In the genomic region with DNA sequence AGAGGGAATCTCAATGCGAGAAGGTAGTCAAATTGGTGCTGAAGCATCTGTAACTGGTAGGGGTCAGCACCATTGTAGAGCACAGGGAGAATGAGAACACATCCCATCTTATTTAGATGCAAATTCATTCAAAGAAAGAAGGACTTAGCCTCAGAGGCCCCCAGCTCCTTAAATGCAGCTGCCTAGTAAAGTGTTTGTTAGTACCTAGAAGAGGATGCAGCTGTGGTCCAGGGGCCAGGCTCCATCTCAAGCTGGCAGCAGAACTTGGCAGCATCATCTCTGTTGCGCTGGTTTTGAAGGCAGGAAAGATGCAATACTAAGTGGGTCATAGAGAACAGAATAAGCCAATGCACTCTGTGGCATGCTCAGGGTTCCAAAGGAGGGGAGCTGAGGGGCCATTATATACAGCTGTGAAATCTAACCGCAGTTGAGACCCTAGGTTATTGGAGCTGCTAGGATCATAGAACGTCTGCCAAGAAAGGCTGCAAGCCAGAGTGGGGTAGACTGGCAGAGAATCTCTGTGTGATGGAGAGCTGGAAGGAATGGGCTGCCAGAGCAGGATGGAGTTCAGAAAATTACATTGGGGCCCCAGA, we compare ENCODE assay signal across 20 mouse cellular contexts.
DNase-seq lines count a peak whose midpoint lies in the region; ATAC-seq and TF ChIP-seq lines count a peak whose summit lies in the region.
"Had no signal": no experiment of that assay in that cellular context is flagged by ENCODE, and none has a peak within 500 bp of the region (broad histone marks: within the 10 kb centered on the region; RNA-seq: fewer than 3 reads in every experiment).

No protein-coding gene starts in this region.

- no peaks in the 10 kb centered on the region for H3K36me3 ChIP-seq in midbrain, embryonic 10.5 days
- H3K36me3 ChIP-seq in midbrain, embryonic 16.5 days (ENCODE audit: control insufficient read depth, insufficient read depth, low read length): no peaks in the 10 kb centered on the region
- no peaks in the 10 kb centered on the region for H3K36me3 ChIP-seq in forebrain, embryonic 15.5 days
- H3K36me3 ChIP-seq in intestine, embryonic 15.5 days: no peaks in the 10 kb centered on the region
- H3K36me3 ChIP-seq: neural tube, embryonic 12.5 days; stomach, embryonic 15.5 days had no signal

- no peak for TF ChIP-seq CTCF in cerebellum, adult 2 months (IDR thresholded peaks at IDR 0.05; ENCODE audit: borderline replicate concordance, insufficient read depth, low read depth, low read length)
- no peak for TF ChIP-seq CTCF in layer of hippocampus, adult 2 months (conservative IDR thresholded peaks at IDR 0.05)

- no peak overlapping the region for H3K4me3 ChIP-seq in cerebellum, adult 2 months (replicated peaks; ENCODE audit: insufficient read depth, low read depth, low read length)
- no peak overlapping the region for H3K4me3 ChIP-seq in midbrain, embryonic 10.5 days
- no peak overlapping the region for H3K4me3 ChIP-seq in midbrain, embryonic 16.5 days (ENCODE audit: low read depth, low read length)
- no peak overlapping the region for H3K4me3 ChIP-seq in forebrain, embryonic 15.5 days
- no peak overlapping the region for H3K4me3 ChIP-seq in layer of hippocampus, adult 2 months
- H3K4me3 ChIP-seq in intestine, embryonic 15.5 days (replicated peaks): no peak overlapping the region
- H3K4me3 ChIP-seq: heart, adult 2 months; neural tube, embryonic 12.5 days; stomach, embryonic 15.5 days had no signal

- H3K4me1 ChIP-seq in cerebellum, adult 2 months (ENCODE audit: control insufficient read depth, insufficient read depth, low read length): no peaks in the 10 kb centered on the region
- peaks cover 10% of the 10 kb centered on the region for H3K4me1 ChIP-seq in midbrain, embryonic 10.5 days
- no peaks in the 10 kb centered on the region for H3K4me1 ChIP-seq in midbrain, embryonic 16.5 days (ENCODE audit: control insufficient read depth, insufficient read depth, low read length)
- H3K4me1 ChIP-seq in forebrain, embryonic 15.5 days: peaks cover 6% of the 10 kb centered on the region; the same call in 1 of the 2 replicates
- H3K4me1 ChIP-seq in intestine, embryonic 15.5 days (replicated peaks): no peaks in the 10 kb centered on the region
- H3K4me1 ChIP-seq: neural tube, embryonic 12.5 days; stomach, embryonic 15.5 days had no signal

- no peak overlapping the region for H3K4me2 ChIP-seq in midbrain, embryonic 16.5 days (ENCODE audit: low read length)
- no peak overlapping the region for H3K4me2 ChIP-seq in forebrain, embryonic 15.5 days (replicated peaks)
- H3K4me2 ChIP-seq in intestine, embryonic 15.5 days (replicated peaks): no peak overlapping the region
- H3K4me2 ChIP-seq: neural tube, embryonic 12.5 days; stomach, embryonic 15.5 days had no signal

- ATAC-seq in cerebellum, adult (ENCODE audit: insufficient number of reproducible peaks, low FRiP score, low TSS enrichment): 0 out of 2 replicates have a peak, but pooled peaks have one; percentile 26
- no peak for ATAC-seq in midbrain, embryonic 16.5 days
- ATAC-seq in forebrain, embryonic 15.5 days (replicated peaks): peak; percentile 61
- no peak for ATAC-seq in intestine, embryonic 15.5 days

- WGBS in cerebellum, adult 2 months: 32% methylated on average over 4 of the region's 4 CpGs
- WGBS in midbrain, embryonic 10.5 days: 66% methylated on average over 4 of the region's 4 CpGs
- 55% methylated on average over 4 of the region's 4 CpGs for WGBS in midbrain, embryonic 16.5 days
- WGBS in forebrain, embryonic 15.5 days: 46% methylated on average over 4 of the region's 4 CpGs
- 72% methylated on average over 4 of the region's 4 CpGs for WGBS in intestine, embryonic 15.5 days

- no peak overlapping the region for H3K27ac ChIP-seq in cerebellum, adult 2 months (ENCODE audit: insufficient read depth, low read length)
- H3K27ac ChIP-seq in midbrain, embryonic 10.5 days (replicated peaks): peak overlapping the region; percentile 14
- no peak overlapping the region for H3K27ac ChIP-seq in midbrain, embryonic 16.5 days (ENCODE audit: low read length)
- no peak overlapping the region for H3K27ac ChIP-seq in forebrain, embryonic 15.5 days (replicated peaks)
- H3K27ac ChIP-seq in layer of hippocampus, adult 2 months: no peak overlapping the region
- no peak overlapping the region for H3K27ac ChIP-seq in intestine, embryonic 15.5 days
- H3K27ac ChIP-seq: heart, adult 2 months; neural tube, embryonic 12.5 days; stomach, embryonic 15.5 days had no signal

- no peak for DNase-seq in cerebellum, adult 2 months
- no peak for DNase-seq in midbrain, embryonic 10.5 days (ENCODE audit: low spot score)
- DNase-seq in ZHBTc4 (ENCODE audit: low read depth, low spot score): peak; percentile 5
- DNase-seq in layer of hippocampus, adult 2 months (ENCODE audit: low spot score in 2 of 2): no peak
- DNase-seq: adrenal gland, postnatal 10 days; cerebellum, adult 9-11 months; gastrocnemius, postnatal 36 days; heart, adult 2 months; kidney, adult 11 months; kidney, postnatal 14 days; lung, postnatal 4 days; right cerebral cortex, adult 18-20 months; right cerebral cortex, postnatal 4 days; thymus, postnatal 25 days had no signal

- no peaks in the 10 kb centered on the region for H3K27me3 ChIP-seq in cerebellum, adult 2 months (ENCODE audit: control insufficient read depth, insufficient read depth, low read length)
- H3K27me3 ChIP-seq in midbrain, embryonic 10.5 days (ENCODE audit: low read depth, poor library complexity, severe bottlenecking): no peaks in the 10 kb centered on the region
- no peaks in the 10 kb centered on the region for H3K27me3 ChIP-seq in midbrain, embryonic 16.5 days (ENCODE audit: control insufficient read depth, insufficient read depth, low read depth, low read length)
- no peaks in the 10 kb centered on the region for H3K27me3 ChIP-seq in forebrain, embryonic 15.5 days
- no peaks in the 10 kb centered on the region for H3K27me3 ChIP-seq in intestine, embryonic 15.5 days (replicated peaks)
- H3K27me3 ChIP-seq: neural tube, embryonic 12.5 days; stomach, embryonic 15.5 days had no signal

- no peak for TF ChIP-seq POLR2A in cerebellum, adult 2 months (IDR thresholded peaks at IDR 0.05; ENCODE audit: borderline replicate concordance, insufficient read depth, low read length)

- no peaks in the 10 kb centered on the region for H3K9me3 ChIP-seq in midbrain, embryonic 10.5 days (replicated peaks)
- H3K9me3 ChIP-seq in midbrain, embryonic 16.5 days (replicated peaks; ENCODE audit: control insufficient read depth, low read length, poor library complexity, severe bottlenecking): no peaks in the 10 kb centered on the region
- no peaks in the 10 kb centered on the region for H3K9me3 ChIP-seq in forebrain, embryonic 15.5 days
- H3K9me3 ChIP-seq in intestine, embryonic 15.5 days: no peaks in the 10 kb centered on the region
- H3K9me3 ChIP-seq: neural tube, embryonic 12.5 days; stomach, embryonic 15.5 days had no signal

- H3K9ac ChIP-seq in midbrain, embryonic 16.5 days (ENCODE audit: low read depth, low read length): no peak overlapping the region
- H3K9ac ChIP-seq in forebrain, embryonic 15.5 days (replicated peaks): no peak overlapping the region
- H3K9ac ChIP-seq in intestine, embryonic 15.5 days: no peak overlapping the region
- H3K9ac ChIP-seq: neural tube, embryonic 12.5 days; stomach, embryonic 15.5 days had no signal

Comparison
In these comparisons a context has a peak if more than half of its experiments do, and no peak if none do; other contexts are left out.
1. ATAC-seq: peak in cerebellum, adult (single experiment) and forebrain, embryonic 15.5 days (single experiment); none in midbrain, embryonic 16.5 days (single experiment) and intestine, embryonic 15.5 days (single experiment).